Mouse (Mus musculus) testis, postnatal 10 days (tissue): Measurements from ENCODE around the gene Abca7.

Experiments used
- DNase-seq: peaks from one replicate; pipeline ENCODE4 v3.0.0; 2021; ENCODE audit warnings: low spot score

The Abca7 gene

DNA sequence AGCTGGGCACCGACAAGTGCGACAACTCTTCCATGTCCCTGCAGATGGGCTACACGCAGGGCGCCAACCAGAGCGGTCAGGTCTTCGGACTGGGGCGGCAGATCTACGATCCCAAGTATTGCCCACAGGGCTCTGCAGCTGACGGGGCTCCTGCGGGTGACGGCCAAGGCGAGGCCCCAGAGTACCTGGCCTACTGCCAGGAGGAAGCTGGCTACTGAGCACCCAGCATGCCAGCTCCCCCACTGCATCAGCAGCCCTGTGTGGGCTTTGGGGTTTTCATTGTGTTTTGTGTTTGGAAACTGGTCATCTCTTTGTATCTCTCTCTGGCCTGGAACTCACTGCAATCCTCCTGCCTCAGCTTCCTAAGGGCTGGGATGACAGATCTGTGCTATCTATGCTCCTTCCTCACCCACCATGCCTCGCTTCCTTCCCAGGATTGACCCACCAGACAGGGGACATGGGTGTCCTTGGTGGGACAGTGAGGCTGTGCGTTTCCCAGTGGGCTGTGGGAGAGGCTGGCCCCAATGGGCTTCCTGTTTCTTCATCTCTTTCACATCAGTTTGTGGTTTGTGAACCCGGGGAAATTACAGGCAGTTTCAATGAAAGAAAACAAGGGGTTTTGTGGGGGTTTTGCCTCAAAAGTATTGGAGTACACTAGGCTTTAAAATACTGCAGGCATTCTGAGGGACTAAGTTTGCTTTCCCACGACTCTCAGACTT, 1.7 kb upstream of the Abca7 start:
- DNase-seq = no peak

DNA sequence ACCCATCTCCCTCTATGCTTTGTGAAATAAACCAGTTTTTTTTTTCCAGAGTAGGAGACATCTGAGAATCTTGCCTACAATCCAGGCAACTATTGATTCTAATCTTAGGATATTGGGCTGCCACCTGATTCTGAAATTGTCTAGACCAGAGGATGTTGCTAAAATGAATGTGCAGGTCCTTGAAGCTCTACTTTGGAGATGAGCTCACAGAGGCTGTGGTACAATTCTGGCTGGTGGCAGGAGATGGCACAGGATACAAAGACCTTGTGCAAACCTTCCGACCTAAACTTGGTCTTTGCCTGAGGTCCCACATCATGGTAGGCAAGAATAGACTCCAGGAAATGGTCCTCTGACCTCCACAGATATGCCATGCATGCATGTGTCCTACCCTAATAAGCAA, 658 bp upstream of the Abca7 start:
- DNase-seq = no peak

DNA sequence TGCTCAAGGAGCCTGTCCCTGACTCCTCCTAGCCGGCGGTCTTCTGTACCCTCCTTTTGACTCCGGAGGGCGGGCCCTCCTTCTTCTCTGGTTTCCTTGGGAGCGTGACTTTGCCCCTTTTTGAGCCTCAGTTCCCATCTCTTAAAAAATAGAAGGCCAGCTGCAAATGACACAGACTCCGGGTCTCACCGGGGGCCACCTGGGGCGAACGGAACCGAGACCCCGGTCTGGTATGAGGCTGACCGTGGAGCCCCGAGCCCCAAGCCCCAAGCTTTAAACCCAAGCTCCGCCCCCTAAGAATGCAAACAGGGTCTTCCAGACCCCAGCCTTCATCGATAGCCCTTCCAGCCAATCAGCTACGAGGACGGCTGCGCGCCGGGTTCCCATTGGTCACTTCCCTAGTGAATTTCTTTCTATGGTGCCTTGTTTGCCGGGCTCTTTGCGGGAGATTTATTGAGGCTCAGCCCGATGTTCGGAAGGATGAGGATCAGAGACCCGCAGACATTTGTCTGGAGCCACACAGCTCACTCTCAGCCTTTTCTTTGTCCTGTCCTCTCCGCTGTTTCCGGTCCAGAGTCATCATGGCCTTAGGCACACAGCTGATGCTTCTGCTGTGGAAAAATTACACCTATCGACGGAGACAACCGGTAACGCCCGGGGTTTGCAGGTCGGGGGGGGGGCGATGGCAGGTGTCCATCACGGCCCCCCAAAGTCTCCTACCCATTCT, 903 bp downstream of the Abca7 start:
- peak; percentile 74 for DNase-seq

DNA sequence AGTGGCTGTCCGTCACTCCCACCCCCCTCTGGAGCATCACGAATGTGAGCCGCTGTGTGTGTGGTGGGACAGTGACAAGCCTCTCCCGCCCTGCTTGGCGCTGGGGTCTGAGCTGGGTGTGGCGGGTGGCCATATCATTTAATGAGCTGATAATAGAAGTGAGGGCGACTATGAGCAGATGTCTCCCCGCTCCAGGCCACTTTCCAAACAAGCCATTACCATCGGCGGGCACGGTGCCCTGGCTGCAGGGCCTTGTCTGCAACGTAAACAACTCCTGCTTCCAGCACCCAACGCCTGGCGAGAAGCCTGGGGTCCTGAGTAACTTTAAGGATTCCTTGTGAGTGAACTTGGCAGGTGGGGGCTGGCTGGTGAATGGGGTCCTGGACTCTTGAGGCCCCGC, 1.5 kb downstream of the Abca7 start:
- no peak for DNase-seq

DNA sequence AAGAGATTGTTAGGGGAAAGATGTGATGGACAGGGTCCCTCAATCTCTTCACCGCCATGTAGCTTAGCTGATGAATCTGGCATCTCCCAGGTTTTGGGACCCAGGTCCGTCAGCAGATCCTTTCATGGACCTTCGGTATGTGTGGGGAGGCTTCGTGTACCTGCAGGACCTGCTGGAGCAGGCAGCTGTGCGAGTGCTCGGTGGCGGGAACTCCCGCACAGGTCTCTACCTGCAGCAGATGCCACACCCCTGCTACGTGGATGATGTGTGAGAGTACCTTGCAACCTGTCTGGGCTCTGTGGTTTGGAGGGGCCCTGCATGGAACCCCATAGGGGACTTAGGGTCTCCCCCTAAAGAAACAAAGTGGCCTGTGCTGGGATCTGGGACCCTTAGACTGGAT, 5.7 kb downstream of the Abca7 start:
- no peak for DNase-seq

DNA sequence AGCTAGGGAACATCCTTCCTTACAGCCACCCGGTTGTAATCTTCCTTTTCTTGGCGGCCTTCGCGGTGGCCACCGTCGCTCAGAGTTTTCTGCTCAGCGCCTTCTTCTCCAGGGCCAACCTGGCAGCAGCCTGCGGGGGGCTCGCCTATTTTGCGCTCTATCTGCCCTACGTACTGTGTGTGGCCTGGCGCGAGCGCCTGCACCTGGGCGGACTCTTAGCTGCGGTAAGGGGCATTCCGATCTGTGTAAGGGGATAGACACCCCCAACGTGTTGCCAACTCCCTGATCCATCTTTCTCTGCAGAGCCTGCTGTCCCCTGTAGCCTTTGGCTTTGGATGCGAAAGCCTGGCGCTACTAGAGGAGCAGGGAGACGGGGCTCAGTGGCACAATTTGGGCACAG, 6.5 kb downstream of the Abca7 start:
- DNase-seq = no peak

DNA sequence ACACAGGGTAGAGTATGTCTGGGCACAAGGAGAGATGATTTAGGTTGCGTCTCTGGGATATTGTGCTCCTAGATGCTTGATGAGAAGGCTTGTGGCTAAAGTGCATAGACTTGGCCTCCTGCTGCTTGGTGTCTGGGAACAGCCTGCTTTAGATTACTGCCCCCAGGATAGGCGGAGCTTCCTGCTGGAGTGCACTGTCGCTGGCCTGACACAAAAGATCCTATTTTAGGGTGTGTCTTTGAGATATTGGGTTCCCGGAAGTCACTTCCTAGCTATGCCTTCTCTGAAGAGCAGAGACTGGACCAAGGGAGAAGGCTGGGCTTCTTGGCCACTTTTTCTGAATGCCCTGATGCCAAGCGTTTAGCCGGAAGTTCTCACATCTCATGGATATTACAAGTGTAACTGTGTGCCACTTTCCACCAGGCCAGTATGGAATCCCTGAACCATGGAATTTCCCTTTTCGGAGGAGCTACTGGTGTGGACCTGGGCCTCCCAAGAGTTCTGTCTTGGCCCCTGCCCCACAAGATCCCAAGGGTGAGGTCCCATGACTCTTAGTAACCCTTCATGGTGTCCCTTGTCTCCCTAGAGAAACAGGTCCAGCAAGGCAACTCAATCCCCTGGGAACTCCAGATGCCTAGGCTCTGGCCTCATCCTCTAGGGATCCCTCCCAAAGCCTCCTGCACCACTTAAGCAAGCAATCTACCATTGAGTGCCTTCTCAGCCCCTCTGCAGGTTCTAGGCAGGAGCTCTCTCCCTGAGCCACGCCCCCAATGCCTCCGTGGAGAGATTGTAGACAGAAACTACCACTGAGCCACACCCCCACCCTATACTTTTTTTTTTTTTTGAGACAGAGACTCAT, 7.3 kb downstream of the Abca7 start:
- no peak for DNase-seq

DNA sequence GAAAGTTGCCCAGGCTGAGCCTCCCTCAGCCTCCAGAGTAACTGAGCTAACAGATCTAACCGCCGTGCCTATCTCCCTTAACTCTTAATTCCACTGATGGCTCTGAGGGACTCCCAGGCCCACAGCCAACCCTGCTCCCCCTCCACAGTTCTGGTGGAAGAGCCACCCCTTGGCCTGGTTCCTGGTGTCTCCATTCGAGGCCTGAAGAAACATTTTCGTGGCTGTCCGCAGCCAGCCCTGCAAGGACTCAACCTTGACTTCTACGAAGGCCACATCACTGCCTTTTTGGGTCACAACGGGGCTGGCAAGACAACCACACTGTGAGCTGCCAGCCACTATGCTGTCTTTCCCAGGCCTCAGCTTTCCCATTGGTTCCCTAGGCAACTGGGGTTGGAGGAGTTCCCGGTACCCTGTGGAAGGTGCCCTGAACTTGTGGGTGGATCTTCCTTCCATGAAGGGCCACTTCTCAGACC, 8.0 kb downstream of the Abca7 start:
- DNase-seq = no peak

DNA sequence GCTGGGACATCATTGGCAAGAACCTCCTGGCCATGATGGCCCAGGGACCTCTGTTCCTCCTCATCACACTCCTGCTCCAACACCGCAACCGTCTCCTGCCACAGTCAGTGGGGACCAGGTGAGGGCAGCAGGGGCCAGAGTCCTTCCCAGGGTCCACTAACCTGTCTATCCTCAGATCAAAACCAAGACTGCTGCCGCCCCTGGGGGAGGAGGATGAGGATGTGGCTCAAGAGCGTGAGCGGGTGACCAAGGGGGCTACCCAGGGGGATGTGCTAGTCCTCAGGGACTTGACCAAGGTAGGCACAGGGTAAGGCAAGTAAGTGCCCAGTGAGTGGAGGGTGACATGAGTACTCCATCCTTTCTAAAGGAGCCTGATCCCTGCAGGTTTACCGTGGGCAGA, 15.4 kb downstream of the Abca7 start:
- no peak for DNase-seq

DNA sequence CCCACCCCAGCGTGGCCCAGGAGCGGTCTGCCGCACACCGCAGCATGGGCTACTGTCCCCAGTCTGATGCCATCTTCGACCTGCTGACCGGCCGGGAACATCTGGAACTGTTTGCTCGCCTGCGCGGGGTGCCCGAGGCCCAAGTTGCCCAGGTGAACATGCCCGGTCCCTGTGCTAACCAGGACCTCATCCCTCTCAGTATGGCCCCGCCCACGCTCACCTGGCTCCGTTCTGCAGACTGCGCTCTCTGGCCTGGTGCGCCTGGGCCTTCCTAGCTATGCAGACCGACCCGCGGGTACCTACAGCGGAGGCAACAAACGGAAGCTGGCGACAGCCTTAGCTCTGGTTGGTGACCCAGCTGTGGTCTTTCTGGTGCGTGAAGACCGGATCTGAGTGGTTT, 17.3 kb downstream of the Abca7 start:
- DNase-seq = no peak

DNA sequence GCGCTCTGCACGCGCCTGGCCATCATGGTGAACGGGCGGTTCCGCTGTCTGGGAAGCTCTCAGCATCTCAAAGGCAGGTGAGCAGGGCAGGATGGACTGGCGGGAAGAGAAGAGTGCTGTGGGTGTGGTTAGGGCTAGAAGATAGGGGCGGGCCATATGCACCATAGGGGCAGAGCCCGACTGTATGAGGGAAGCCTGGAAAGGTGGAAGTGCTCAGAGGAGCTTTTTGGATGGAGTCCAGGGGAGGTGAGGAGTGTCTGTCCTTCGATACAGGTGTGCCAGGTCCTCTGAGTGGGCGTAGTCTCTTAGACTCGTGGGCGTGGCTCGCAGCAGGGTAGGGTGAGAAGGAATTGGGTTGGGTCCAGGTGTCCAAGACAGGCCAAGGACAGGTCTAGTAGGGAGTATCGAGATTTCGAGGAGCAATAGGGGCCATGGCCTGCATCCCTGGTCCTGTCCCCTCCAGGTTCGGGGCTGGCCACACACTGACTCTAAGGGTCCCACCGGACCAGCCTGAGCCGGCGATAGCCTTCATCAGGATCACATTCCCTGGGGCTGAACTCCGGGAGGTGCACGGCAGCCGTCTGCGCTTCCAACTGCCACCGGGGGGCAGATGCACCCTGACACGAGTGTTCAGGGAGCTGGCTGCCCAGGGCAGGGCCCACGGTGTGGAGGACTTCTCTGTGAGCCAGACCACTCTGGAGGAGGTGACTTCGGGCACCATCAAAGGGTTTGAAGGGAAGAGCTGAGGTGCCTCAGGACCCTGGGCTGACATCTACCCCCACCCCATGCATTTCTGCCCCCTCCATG, 18.4 kb downstream of the Abca7 start:
- DNase-seq = no peak

DNA sequence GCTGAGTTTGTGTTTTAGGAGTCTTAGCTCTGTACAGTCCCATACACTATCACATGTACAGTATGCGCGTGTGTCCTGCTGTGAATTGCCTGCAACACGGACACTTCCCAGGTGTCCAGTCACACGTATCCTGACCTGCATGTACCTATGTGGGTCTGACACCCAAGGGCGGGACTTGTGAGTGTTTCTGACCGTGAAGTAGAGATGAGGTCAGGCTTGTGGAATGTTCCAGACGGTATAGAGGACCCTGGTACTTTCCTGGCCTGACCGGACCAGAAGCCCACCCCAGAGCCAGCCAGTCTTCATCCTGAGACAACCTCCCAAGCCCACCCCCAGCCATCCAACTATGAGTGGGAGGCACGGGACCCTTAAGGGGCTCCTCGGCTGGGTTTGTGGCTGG, 19.3 kb downstream of the Abca7 start:
- DNase-seq = no peak

DNA sequence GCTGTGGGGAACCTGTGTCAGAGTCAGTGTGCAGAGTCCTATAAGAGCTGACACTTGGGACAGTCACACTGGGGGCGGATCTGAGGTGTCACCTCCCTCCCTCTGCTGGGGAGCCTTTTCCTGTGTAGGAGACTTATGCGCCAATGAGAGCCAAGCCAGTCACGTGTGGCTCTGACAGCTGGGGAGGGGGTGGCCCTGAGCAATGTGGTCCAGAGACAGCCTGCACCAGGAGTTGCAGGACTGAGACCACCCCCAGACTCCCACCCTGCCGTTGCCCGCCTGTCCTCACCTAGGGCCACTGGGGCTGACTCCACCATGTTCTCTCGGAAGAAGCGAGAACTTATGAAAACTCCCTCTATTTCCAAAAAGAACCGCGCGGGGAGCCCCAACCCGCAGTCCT, 20.2 kb downstream of the Abca7 start, which contains the start of gene Arhgap45:
Arhgap45 (plus strand) TSS at position 143 of the 400 bp plus-strand sequence.
- DNase-seq = no peak

DNA sequence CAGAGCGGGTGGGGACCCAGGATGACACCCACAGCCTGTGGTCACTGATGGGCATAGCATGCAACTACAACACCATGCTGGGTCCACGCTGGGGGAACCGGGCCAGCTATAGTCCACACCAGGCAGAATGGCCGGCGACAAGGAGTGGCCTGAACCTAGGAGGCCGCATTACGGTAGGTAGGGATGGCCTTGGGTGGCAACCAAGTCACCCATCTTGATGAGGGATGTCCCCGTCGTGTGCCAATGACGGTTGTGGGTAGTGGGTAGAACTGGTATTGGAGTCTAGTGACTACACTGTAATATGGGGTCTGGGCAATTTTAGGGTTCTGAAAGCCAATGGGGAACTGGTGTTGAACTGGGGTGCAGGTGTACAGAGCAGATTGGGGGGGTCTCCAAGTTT, 20.6 kb downstream of the Abca7 start:
- no peak for DNase-seq

DNA sequence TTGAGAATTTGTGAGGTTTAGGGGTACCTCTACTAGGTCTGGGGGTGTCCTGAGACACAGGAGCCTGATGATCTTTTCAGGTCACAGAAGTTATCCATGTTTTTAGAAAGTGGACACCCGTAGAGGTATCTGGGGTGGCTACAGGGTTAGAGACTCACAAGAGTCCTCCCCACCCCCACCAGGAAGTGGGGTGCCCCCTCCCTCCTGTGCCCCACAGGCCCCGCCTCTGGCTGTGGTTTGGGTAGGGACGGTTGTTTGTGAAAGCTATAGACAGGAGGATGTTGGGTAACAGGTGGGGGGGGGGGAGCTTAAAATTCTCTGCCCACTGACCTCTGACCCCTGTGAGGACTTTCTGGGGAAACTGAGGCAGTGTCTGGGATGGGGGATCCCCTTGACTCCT, 21.1 kb downstream of the Abca7 start:
- no peak for DNase-seq

DNA sequence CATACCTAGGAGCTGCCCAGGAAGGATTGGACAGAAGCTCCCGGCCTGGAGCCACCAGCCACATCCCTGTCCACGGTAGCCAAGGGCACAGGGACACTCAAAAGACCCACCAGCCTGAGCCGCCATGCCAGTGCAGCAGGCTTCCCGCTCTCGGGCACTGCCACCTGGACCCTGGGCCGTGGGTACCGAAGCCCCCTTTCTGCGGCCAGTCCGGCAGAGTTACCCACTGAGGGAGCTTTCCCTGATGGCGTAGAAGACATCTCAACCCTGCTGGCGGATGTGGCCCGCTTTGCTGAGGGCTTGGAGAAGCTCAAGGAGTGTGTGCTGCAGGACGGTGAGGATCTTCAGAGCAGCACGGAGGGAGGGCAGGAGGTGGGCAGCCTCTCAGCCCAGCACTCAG, 21.5 kb downstream of the Abca7 start:
- no peak for DNase-seq

DNA sequence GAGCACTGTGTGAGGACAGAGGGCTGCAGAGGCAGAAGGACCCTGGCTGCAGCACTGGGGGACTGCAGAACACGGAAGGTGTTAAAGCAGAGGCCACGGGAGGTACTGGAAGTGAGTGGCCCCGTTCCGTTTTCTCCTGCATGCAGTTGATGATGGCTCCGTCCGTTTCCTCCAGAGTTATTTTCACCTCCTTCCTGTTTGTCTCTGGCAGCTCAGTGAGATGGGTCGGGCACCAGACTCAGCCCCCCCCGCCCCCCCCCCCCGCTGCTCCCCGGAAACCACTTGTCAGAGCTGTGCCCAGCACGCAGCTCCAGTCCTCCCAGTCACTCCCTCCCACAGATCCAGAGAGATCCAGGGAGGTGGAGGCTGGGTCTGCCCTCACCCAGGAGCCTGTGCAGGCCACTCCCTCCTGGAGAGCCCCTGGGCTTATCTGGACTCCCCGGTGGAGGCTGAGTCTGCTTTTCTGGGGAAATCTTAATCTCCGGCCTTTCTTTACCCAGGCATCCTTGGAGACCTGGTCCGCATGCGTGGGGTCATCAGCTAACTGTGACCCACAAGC, 22.5 kb downstream of the Abca7 start:
- no peak for DNase-seq

DNA sequence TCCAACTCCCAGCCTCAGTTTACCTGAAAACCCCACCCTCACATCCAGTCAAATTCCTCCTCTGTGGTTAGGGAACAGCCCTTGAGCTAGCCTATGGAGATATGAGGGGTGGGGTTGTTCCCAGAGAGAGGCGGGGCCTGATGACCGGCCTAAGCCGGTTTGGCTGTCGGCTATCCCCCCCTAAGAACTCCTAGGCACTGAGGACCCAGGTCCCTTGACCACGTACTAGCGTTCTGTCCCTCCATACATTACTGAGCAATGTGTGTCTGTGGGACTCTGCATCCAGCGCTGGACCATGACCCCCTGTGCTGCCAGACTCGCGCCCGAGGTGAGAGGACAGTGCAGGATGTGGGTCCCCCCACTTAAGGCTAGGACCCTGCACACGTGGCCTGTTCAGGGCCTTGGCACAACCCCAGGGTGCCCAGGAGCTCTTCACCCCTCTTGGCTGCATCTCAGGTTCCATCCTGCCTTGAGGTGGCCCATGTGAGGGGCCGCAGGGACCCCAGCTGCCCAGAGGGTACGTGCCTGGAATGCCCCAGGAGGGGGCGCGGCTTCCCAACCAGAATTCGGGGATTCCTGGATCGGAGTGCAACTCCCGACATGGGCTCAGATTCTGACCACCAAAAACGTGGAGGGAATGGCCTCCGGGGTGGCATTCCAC, 23.3 kb downstream of the Abca7 start:
- no peak for DNase-seq

DNA sequence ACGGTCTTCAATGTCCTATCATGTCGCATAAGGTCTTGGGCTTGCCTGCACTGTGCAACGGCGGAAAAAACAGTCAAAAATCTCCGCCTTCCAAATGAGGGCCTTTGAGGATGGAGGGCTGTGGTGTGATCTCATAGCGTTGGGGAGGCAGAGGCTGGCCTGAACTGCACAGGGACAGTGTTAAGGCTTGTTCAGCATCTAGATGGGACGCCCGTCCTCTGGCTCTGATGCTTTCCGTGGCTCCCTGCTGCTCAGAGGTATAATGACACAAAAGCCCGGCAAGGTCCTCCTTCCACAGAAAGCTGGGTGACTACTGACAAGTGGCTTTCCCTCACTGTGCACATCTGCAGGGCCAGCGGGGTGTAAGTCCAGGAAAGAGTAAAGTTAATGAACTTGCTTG, 23.9 kb downstream of the Abca7 start:
- no peak for DNase-seq

DNA sequence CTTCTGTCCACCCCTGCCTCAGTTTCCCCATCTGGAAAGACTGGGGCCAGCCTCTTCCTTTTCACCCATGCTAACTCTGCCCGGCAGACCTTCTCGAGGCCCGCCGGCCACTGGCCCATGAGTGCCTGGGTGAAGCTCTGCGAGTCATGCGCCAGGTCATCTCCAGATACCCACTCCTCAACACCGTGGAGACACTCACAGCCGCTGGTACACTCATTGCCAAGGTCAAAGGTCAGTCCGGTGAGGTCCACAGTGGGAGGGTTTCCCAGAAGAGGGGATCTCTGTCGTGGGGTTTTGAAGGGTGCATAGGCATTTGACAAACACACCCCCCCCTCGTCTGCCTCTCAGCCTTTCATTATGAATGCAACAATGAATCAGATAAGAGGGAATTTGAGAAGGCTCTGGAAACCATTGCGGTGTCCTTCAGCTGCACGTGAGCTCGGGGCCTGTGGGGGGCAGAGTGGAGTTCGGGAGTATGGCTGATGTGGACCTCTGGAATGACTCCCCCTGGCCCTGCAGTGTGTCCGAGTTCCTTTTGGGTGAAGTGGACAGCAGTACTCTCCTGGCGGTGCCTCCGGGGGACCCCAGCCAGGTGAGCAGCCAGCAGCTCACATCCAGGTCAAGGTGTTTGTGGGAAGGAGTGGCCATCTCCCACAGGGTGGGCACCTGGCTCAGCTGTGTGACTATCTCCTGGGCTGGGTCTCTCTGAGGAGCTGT, 24.5 kb downstream of the Abca7 start:
- DNase-seq = no peak

DNA sequence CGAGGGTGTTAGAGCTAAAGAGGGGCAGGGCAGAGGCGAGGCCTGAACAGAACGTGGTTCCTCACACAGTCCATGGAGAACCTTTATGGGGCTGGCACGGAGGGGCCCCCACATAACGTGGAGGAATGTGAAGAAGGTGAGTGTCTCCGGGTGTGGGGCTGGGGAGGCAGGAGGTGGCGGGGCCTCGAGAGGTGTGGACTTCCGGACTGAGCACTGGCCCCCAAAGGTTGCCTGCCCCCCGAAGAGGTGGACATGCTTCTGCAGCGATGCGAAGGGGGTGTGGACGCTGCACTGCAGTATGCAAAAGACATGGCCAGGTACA, 25.0 kb downstream of the Abca7 start:
- no peak for DNase-seq
